Mouse (Mus musculus) left cerebral cortex, adult 9 months (tissue): Measurements from ENCODE around the gene Sec11a.
A peak's percentile ranks its signal among the peaks of the same experiment; 100 is the strongest.

Experiments used
- DNase-seq, 2 experiments: peaks; one replicate each; pipeline ENCODE4 v3.0.0; 2022; ENCODE audit warnings: low spot score in 2 of 2

Gene Sec11a

DNA sequence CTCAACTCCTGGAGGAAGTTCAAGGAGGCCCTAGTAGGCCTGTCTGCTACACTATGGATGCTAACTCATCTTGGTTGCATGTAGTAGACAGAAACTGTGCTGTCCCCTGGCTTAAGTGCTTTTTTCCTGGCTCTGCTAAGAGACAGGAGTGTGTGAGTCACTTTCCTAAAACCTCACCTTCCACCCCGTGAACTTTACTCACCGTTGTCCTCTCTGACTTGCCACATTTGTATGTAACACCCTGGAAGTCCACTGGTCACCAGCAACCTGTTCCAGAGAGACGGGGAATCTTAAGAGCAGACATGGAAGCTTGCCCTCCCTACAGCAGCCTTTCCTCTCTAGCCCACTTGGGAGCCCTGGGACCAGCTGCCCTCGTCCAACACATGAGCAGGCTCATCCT, 49.9 kb downstream of the Sec11a start:
- no peak for DNase-seq

GRCm38 (mm10) chr7:80897134-80897533, 50.4 kb downstream of the Sec11a start:
- no peak for DNase-seq

- no peak for DNase-seq
Observed at GRCm38 (mm10) chr7:80894815-80895519, 52.6 kb downstream of the Sec11a start.

DNA sequence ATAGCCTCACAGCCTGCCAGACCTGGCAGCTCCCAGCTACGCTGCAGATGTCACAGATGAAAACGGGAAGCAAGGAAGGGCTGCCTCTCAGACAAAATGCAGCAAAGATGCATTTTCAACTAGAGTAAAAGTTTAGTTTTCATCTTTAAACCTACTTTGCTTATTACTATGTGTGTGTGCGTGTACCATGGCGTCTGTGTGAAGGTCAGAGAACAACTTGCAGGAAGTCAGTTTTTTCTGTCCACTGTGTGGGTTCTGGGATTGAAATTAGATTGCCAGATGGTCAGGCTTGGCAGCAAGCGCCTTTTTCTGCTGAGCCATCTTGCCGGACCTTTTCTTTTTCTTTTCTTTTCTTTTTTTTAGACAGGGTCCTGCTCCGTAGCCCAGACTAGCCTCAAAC, 53.4 kb downstream of the Sec11a start:
- no peak for DNase-seq

- DNase-seq = no peak
Observed at GRCm38 (mm10) chr7:80893753-80894129, 53.8 kb downstream of the Sec11a start.

GRCm38 (mm10) chr7:80893086-80893752, 54.4 kb downstream of the Sec11a start:
- no peak for DNase-seq

GRCm38 (mm10) chr7:80889841-80890241, 57.7 kb downstream of the Sec11a start:
- DNase-seq = no peak

DNA sequence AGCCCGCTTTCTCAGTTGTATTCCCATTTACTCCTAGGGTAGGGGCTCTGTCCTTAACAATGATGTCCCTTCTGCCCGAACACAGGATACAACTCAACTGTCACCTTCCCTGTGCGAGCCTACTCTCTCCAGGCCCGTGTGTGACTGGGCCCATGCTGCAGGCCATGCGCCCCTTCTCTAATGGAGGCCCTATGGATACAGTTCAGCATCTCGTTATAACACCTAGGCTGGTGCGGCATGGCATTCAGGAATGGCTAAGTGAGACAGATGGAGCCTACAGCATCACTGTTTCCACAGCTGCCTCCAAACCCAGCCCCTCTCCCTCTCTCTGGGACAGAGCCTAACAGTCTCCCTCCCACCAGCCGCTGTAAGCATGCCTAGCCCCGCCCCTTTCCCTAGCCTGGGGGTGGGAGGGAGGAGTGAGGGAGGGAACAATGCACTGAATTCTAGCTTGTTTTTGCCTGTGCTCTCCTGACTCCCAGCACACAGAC, 58.5 kb downstream of the Sec11a start:
- DNase-seq = peak in 1 of 2 experiments; percentile 42

- no peak for DNase-seq
Observed at GRCm38 (mm10) chr7:80888595-80888994, 59.0 kb downstream of the Sec11a start.

DNA sequence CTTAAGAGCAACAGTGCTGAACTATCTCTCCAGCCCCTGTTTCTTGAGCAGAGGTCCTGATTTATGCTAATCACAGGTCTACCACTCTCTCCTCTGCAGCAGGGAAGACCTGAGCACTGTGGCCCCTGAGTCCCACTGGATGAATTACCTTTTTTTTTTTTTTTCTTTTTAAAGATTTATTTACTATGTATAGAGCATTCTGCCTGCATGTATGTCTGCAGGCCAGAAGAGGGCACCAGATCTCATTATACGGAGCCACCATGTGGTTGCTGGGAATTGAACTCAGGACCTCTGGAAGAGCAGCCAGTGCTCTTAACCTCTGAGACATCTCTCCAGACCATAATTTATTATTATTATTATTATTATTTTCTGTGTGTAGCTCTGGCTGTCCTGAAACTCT, 61.9 kb downstream of the Sec11a start:
- DNase-seq = no peak

DNA sequence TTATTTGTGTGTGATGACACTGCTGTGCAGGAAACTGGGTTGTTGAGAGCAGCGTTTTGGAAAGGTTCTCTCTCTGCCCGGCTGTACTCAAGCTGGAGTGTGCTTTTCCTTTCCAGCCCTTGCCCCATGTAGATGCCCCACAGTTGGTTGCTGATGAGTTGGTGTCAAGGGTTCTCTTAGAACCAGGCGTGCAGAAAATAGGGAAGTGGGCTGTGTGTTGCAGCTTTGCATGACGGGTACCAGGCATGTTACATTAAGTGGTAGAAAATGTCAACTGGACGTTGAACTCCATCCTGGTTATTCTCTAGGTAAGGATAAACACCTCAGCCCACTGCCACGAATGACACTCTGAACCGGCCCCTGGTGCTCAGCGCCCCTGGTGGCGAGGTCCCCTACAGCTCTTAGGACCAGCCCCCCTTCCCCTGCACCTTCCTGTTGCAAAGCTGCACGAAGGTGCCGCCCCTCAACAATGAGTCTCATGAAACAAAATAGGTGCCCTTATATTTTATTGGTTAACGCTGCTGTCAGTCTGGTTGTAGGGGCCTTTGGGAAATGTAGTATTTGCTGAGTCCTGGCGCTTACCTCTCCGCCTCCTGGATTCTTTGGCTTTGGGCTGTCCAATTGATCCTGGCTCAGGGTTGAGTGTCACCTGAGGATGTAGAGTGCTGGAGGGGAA, 64.6 kb downstream of the Sec11a start:
- peak; percentile 68 to 73 for DNase-seq

GRCm38 (mm10) chr7:80875727-80876126, 71.9 kb downstream of the Sec11a start:
- no peak for DNase-seq

GRCm38 (mm10) chr7:80873631-80874030, 73.9 kb downstream of the Sec11a start:
- DNase-seq = no peak

- DNase-seq = no peak
Observed at GRCm38 (mm10) chr7:80873038-80873437, 74.5 kb downstream of the Sec11a start.

DNA sequence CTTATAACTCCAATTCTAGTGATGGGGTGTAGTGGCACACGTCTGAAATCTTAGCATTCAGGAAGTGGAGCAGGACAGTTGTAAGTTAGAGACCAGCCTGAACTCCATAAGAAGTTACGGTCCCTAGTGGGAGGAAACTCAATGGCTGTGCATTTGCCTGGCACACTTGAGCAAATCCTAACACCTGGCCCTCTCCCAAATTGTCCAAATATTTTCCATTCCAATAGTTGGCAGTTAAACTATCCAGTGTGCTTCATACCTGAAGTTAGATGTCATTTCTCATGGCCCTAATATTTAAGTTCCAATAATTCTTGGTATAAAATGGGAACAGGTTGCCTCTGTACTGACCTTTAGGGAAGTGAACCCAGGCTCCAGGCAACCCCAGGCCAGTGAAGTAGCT, 78.9 kb downstream of the Sec11a start:
- DNase-seq = no peak

DNA sequence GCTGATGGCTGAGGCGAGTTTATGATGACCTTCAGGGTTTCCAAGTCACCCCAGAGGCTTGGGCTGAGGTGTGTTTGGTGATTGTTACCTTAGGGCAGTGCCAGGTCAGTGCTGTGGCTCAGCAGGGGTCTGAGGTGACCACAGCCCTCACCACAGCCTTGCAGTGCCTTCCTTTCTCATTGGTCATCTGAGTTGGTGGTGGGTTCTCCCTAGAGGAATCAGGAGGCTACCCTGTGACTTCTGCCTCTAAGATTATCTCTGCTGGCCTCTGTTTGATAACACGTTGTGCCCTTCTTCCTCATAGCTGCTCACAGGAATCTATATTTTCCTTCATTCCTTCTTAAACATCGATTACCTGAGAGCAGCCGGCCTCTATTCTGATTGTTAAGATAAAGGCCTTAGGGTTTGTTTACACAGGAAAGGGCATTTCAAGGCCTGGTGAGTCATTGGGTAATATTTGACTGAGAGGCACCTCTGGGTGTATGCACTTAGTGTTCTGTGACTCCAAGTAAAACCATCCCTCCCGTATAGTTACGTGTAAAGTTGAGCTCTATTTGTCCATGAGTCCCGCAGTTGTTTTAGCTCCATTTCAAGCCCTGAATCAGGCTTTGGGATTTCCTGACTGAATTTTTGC, 80.9 kb downstream of the Sec11a start:
- no peak for DNase-seq

DNA sequence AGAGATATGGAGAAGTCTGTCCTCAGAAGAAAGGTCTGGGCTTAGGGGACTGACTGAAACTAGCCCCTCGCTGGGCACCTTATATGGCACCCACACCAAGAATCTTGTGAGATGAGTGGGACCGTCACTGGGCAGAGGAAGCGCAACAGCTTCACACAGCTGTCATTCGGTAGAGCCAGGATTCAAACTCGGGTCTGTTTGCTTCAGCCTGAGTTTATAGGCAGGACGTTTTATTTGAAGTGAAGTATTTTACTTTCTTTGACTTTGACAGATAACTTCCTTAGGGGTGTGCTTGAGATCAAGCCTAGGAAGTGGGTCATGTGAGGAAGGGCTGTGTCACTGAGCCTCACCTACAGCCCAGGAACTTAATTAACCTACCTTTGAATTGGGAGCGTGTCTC, 82.1 kb downstream of the Sec11a start:
- no peak for DNase-seq

DNA sequence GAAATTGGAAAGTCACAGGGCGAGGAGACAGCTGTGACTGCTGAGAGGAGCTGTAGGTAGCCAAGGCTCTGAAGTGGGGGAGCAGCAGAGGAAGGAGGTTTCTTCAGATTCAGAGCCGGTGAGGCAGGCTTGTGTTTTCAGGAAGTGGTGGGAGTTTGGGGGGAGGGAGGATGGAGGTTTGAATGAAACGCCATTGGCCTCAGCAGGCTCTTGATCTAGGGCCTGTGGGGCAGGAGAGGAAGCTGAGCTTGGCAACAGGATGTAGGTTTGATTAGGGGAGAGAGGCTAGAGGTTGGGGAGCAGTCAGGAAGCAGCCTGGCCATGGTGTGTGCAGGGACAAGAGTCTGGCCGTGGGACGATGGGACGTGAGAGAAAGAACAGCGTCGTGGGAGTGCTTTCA, 82.7 kb downstream of the Sec11a start:
- DNase-seq = no peak

DNA sequence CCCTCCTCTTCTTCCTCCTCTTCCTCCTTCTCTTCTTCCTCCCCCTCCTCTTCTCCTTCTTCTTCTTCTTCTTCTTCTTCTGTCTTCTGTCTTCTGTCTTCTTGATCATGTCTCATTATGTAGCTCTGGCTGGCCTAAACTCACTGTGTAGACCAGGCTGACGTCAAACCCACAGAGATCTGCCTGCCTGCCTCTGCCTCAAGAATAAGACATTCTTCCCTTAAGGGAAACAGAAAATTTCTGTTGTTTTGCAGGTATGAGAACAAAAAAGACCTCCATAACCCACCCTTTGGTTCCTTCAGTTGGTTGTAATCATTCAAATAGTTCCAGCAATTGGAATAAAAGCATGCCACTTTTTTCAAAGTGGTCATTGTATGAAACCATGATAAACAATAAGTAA, 83.4 kb downstream of the Sec11a start:
- DNase-seq = no peak

- DNase-seq = no peak
Observed at GRCm38 (mm10) chr7:80863520-80863919, 84.1 kb downstream of the Sec11a start.

GRCm38 (mm10) chr7:80862475-80862874, 85.1 kb downstream of the Sec11a start:
- DNase-seq = no peak

DNA sequence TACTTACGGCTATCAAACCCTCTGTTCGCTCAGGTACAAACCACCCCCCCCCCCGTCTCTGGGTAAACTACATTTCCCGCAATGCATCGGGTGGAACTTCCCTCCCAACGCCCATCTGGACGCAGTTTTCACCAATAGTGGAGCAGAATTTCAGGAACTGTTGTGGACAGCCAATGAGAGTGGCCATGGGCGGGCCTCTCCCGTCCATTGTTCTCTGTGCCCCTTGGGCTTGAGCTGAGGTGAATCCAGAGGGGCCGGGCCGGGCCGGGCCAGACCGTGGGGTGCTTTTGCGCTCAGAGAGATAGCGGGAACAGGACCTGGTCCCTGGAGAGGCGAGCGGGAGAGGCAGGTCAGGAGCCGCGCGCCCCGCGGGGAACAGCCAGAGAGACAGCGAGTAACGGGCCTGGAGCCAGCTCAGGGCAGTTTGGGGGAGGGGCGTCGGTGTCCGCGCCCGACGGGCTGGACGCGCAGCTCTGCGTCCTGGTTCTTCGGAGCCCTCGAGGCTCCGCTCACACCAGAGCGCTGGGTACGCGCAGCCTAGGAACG, 86.8 kb downstream of the Sec11a start, which contains the start of gene Zscan2:
Gene Zscan2 (plus strand): TSS at position 192 of the 546 bp plus-strand sequence.
- DNase-seq = peak; percentile 86 to 94
